Mouse (Mus musculus) Muller cell, postnatal 12 days (primary cell): ENCODE results near the gene Nos1ap.

Experiments
- DNase-seq: peaks from one replicate; pipeline ENCODE4 v3.0.0-alpha.2; 2015; ENCODE audit errors: inconsistent ontology term

Nos1ap gene

GRCm38 (mm10) chr1:170419961-170420360 is 169.7 kb downstream of the Nos1ap start:
- no peak for DNase-seq

- DNase-seq = no peak
Measured at GRCm38 (mm10) chr1:170418131-170418530, 171.5 kb downstream of the Nos1ap start.

- DNase-seq = no peak
Measured at GRCm38 (mm10) chr1:170416967-170417366, 172.7 kb downstream of the Nos1ap start.

GRCm38 (mm10) chr1:170416206-170416605 is 173.5 kb downstream of the Nos1ap start:
- peak; percentile 74 for DNase-seq

- DNase-seq = no peak
Measured at GRCm38 (mm10) chr1:170415395-170415794, 174.3 kb downstream of the Nos1ap start.

- DNase-seq = no peak
Measured at GRCm38 (mm10) chr1:170410402-170411191, 179.1 kb downstream of the Nos1ap start.

- no peak for DNase-seq
Measured at GRCm38 (mm10) chr1:170409091-170409490, 180.6 kb downstream of the Nos1ap start.

GRCm38 (mm10) chr1:170406921-170407320 is 182.7 kb downstream of the Nos1ap start:
- DNase-seq = no peak

- DNase-seq = no peak
Measured at GRCm38 (mm10) chr1:170405152-170405551, 184.5 kb downstream of the Nos1ap start.

- no peak for DNase-seq
Measured at GRCm38 (mm10) chr1:170402682-170403081, 187.0 kb downstream of the Nos1ap start.

GRCm38 (mm10) chr1:170398866-170399265 is 190.8 kb downstream of the Nos1ap start:
- DNase-seq = no peak

- DNase-seq = no peak
Measured at GRCm38 (mm10) chr1:170395101-170395500, 194.6 kb downstream of the Nos1ap start.

- no peak for DNase-seq
Measured at GRCm38 (mm10) chr1:170394641-170395040, 195.0 kb downstream of the Nos1ap start.

GRCm38 (mm10) chr1:170392771-170393728 is 196.6 kb downstream of the Nos1ap start:
- DNase-seq = no peak

GRCm38 (mm10) chr1:170387180-170387912 is 202.3 kb downstream of the Nos1ap start:
- DNase-seq = peak; percentile 70

GRCm38 (mm10) chr1:170385416-170385815 is 204.2 kb downstream of the Nos1ap start:
- no peak for DNase-seq

GRCm38 (mm10) chr1:170383530-170383929 is 206.1 kb downstream of the Nos1ap start:
- DNase-seq = no peak

GRCm38 (mm10) chr1:170381457-170381856 is 208.2 kb downstream of the Nos1ap start:
- DNase-seq = no peak

GRCm38 (mm10) chr1:170380505-170380904 is 209.2 kb downstream of the Nos1ap start:
- DNase-seq = peak; percentile 19

- no peak for DNase-seq
Measured at GRCm38 (mm10) chr1:170375721-170376120, 213.9 kb downstream of the Nos1ap start.

- no peak for DNase-seq
Measured at GRCm38 (mm10) chr1:170373750-170374149, 215.9 kb downstream of the Nos1ap start.
